Comparison of ENCODE assay signal across 7 mouse cellular contexts in the genomic region with DNA sequence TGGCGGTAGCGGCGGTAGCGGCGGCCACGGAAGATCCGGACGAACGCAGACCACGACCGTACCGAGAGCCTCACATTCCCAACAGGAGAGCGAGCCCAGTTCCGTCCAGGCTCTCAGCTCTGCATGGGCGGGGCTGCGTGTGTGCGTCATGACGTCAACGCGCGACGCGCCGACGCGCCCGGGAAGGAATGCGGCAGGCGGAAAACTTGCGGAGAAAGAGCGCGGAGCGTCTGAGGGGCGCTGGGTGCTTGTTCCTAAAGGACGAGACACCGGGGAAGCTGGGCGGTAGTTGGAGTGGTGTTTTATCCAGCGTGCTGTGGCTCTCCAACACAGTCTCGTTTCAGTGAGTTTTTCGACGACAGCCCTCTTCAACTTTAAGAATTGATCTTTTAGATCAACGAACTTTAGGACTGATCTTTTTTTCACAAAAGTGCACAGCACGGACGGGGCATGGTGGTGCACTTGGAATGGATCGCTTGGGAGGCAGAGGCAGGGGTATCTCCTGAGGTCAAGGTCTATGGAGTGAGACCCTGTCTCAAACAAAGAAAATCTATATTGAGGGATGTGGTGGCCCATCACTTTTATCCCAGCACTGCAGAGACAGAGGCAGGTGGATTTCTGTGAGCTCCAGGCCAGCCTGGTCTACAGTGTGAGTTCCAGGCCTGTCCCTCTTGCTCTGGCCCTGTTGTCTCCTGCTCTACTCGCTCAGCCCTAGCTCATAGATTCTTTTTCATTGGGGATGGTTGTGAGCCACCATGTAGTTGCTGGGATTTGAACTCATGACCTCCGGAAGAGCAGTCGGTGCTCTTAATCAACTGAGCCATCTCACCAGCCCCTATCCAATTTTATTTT. TPM values are rescaled to one million over a fixed set of nuclear protein-coding genes. Genes with fewer than 3 reads are reported as not detected.
DNase-seq lines count a peak whose midpoint lies in the region; ATAC-seq lines count a peak whose summit lies in the region.

A gene (minus strand): TSS at position 141 of the 852 bp plus-strand sequence.

- H3K36me3 ChIP-seq in intestine, embryonic 16.5 days (ENCODE audit: control insufficient read depth, insufficient read depth, low read length) = no peaks in the 10 kb centered on the region
- no peaks in the 10 kb centered on the region for H3K36me3 ChIP-seq in midbrain, embryonic 11.5 days (ENCODE audit: control insufficient read depth, insufficient read depth, low read length)

- H3K4me2 ChIP-seq in intestine, embryonic 16.5 days (ENCODE audit: low read depth, low read length) = peak within 1 kb of the TSS; percentile 73
- peak within 1 kb of the TSS; percentile 57 for H3K4me2 ChIP-seq in midbrain, embryonic 11.5 days

- no peaks in the 10 kb centered on the region for H3K9me3 ChIP-seq in intestine, embryonic 16.5 days (ENCODE audit: control insufficient read depth, low read length)
- H3K9me3 ChIP-seq in midbrain, embryonic 11.5 days (ENCODE audit: control insufficient read depth, low read length) = no peaks in the 10 kb centered on the region

- peak; percentile 96 for ATAC-seq in intestine, embryonic 16.5 days
- ATAC-seq in midbrain, embryonic 11.5 days (ENCODE audit: low FRiP score) = peak; percentile 97

- intact Hi-C loops in left cerebral cortex, postnatal 36 days (cut with DNase I) = loop anchor here (2.0 kb wide), 1 partner anchor 76 kb away; a partner anchor contains a TSS

- H3K4me3 ChIP-seq in intestine, embryonic 16.5 days (ENCODE audit: low read length) = peak within 1 kb of the TSS; percentile 90
- H3K4me3 ChIP-seq in midbrain, embryonic 11.5 days (ENCODE audit: low read depth, low read length) = peak within 1 kb of the TSS; percentile 98

- peak within 1 kb of the TSS; percentile 99 for H3K27ac ChIP-seq in intestine, embryonic 16.5 days (ENCODE audit: low read length)
- H3K27ac ChIP-seq in midbrain, embryonic 11.5 days (ENCODE audit: low read depth, low read length) = peak within 1 kb of the TSS; percentile 98

- DNase-seq in adrenal gland, adult 2 months = peak; percentile 94
- peak; percentile 93 for DNase-seq in embryo, embryonic 11.5 days (ENCODE audit: low read depth, low spot score)
- peak; percentile 85 to 93 for DNase-seq in gastrocnemius, postnatal 4 days (ENCODE audit: low spot score in 2 of 2)
- peak; percentile 89 to 92 for DNase-seq in left cerebral cortex, postnatal 36 days (ENCODE audit: low spot score in 2 of 2)
- DNase-seq in midbrain, embryonic 11.5 days (ENCODE audit: low spot score, missing footprints) = peak; percentile 100
- peak; percentile 79 for DNase-seq in skeletal muscle tissue, adult 2 months (ENCODE audit: low read depth, low spot score)

- no peaks in the 10 kb centered on the region; the same call in 1 of the 2 replicates for H3K4me1 ChIP-seq in intestine, embryonic 16.5 days (ENCODE audit: control insufficient read depth, insufficient read depth, low read length)
- peaks cover 5% of the 10 kb centered on the region for H3K4me1 ChIP-seq in midbrain, embryonic 11.5 days (ENCODE audit: control insufficient read depth, insufficient read depth, low read length)

- no peaks in the 10 kb centered on the region for H3K27me3 ChIP-seq in intestine, embryonic 16.5 days (replicated peaks; ENCODE audit: control insufficient read depth, insufficient read depth, low read length)
- H3K27me3 ChIP-seq in midbrain, embryonic 11.5 days (ENCODE audit: control insufficient read depth, insufficient read depth, low read length) = no peaks in the 10 kb centered on the region

- H3K9ac ChIP-seq in intestine, embryonic 16.5 days (ENCODE audit: low read depth, low read length) = peak within 1 kb of the TSS; percentile 83
- H3K9ac ChIP-seq in midbrain, embryonic 11.5 days (ENCODE audit: low read length) = peak within 1 kb of the TSS; percentile 95

- WGBS in intestine, embryonic 16.5 days = 5% methylated on average over 48 of the region's 48 CpGs
- WGBS in midbrain, embryonic 11.5 days = 7% methylated on average over 48 of the region's 48 CpGs

RNA-seq across cellular contexts. Expression of the gene that starts here (rescaled TPM):
- total RNA-seq in adrenal gland, adult 2 months (2021) = 10 to 100 TPM; 34.8 to 41.6 TPM
- 17.6 and 20.3 TPM in 2 replicates for polyA plus RNA-seq in adrenal gland, adult 2 months (2012; rRNA removed)
- 10 to 100 TPM; 27.2 to 27.4 TPM for total RNA-seq in gastrocnemius, postnatal 4 days (2021)
- polyA plus RNA-seq in intestine, embryonic 16.5 days (2015; fragmentation: Nextera tagmentation; extraction: Ambion mirVana) = 31.1 and 31.3 TPM in 2 replicates
- total RNA-seq in left cerebral cortex, postnatal 36 days (2021) = 10 to 100 TPM; 57.0 to 59.8 TPM
- 63.5 and 69.3 TPM in 2 replicates for polyA plus RNA-seq in midbrain, embryonic 11.5 days (2014; fragmentation: Nextera tagmentation; extraction: Ambion mirVana)

Comparison
In these comparisons a context has a peak if more than half of its experiments do, and no peak if none do; other contexts are left out.
1. Peak in every context shown above with its lines: DNase-seq, ATAC-seq, H3K4me3 ChIP-seq and H3K27ac ChIP-seq.